Mouse (Mus musculus): ENCODE data around the gene Otogl.

The Otogl gene

DNA sequence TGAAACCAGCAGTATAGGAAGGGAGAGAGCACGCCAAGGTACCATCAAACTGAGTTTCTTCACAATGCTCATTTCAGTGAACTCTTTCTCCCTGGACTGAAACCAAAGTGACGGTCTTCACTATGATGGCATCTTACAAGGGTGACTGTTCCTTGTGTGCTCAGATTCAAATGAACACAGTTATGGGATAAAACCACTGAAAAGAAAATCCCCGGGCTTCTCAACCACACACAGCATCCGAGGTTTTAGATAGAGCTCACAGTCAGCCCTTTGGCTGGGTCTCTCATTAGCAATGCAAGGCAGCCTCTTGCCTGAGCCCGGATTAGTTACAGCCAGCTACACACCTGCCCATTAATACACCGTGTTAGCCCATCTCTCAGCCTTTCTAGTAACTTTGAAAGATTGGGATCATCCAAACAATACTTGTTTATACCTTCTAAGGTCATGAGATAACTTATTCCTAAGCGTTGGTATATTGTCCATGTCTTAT is at the start of gene Otogl:
Gene Otogl, minus strand, starts transcription at position 51 of the 490 bp plus-strand sequence.
- no peak for DNase-seq

DNA sequence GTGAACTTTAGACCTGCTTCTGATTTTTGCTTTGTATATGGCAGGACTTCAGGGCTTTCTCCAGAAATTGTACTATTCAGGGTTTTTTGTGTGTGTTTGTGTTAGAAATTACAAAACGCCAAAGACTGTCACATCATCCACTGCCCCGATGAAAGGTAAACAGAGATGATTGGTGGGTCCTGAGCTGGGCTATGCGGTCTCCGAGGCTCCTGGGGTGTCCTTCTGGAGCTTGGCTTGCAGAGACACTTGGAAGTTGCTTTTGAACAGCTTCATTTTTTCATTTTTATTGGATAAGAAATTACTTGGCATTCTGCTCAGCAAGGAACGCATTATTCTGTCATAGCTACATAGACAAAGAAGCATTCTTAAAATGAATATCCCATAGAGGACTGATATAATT is 44.7 kb upstream of the Otogl start:
- no peak for DNase-seq

DNA sequence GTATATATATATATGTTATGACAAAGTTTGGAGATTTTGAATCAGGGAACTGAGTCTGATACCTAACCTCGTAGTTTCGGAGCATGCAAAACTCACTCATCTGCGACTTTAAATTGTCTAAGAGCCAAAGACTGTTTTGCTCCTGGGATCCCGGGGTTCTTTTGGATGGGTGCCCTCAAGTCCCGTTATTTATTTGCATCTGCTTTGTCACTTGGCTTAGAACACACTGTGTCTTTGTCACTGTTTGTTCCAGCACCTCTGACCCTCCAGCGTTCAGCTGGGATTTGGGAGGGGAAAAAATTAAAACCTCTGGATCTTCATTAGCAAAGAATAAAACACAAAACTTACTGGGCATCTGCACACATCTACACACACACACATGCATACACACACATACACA is 42.5 kb upstream of the Otogl start:
- DNase-seq: no peak

DNA sequence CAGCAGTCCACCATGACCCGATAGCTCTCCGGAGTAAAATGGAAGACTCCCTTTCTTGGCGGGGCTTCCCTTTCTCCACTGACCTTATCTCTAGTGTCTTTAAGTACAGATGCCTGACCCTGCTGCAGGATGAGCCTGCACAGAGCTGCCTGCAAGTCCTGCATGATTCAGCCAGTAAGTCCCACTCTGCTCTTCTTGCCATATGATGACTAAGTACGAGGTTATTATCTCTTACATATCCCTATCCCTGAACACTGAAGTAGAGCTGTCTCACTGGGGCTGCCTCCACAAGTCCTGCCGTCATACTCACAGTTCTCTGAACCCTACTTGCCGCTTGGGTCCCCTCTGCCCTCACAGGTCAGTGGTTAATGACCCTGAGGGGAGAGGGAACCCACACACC is 39.7 kb upstream of the Otogl start:
- DNase-seq: no peak

DNA sequence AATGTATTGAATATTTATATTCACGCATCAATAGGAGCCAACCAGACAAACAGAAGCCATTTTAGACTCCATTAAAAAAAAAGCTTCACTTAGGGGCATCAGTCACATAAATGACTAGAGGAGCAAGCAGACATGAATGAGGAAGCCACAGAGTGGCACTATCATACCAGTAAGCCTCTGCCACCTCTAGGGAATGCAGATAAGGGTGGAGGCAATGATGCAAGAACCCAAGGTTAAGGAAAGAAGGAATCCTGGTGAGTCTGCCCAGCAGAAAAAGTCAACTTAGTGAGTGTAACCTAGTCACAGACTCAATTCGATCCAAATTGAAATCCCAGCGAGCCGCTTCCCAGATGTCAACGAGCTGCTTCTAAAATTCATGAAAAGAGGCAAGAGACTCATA is 38.0 kb upstream of the Otogl start:
- DNase-seq: no peak

DNA sequence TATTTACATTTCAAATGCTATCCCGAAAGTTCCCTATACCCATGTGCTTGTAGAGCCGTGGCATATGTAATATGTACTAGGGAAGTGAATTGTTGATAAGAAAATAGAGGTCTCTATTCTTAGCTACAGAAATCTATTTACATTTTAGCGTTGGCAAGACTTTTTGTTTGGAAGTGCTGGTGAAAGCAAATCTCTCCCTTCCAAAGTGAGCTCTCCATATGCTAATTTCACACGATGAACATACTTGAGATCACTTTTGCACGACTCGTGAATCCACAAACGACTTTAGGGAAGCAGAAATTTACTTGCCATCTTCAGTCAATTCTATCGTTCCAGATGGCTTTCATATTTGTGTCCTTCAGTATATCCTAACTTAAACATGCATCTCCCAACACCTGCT is 36.7 kb upstream of the Otogl start:
- DNase-seq: no peak

DNA sequence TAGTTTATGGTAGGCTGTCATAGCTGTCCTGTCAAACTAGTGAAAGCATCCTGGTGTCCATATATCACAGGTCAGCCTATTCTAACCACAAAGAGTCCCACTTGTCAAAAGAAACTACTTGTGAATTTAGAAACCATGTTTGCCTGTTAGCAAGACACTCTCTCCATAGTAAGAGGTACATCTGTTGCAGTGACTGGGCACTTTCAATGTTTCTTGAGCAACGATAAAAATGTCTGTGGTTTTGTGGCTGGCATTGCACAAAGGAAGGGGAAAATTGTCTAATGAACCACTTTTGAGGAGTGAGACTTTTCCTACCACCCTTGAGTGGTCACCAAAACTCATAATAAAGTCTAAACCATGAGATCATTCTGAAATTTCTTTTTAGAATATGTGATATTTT is 36.1 kb upstream of the Otogl start:
- DNase-seq: no peak

DNA sequence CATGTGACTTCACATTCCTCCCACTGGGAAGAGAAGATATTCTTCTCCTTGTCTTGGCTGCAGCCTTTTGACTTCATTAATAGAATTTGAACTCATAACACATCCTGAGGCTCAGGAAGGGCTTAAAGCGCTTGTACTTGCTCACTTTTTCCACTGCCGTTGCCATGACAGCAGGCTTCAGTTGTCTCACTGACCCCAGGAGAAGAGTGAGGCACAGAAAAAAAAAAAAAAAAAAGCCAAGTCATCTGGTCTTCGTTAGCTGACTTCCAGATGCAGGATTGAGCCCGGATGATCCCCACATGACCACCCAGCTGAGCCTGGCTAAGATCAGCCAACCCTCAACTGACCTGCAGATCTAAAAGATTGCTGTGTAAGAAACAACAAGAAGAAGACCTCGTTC is 34.4 kb upstream of the Otogl start:
- DNase-seq: no peak

DNA sequence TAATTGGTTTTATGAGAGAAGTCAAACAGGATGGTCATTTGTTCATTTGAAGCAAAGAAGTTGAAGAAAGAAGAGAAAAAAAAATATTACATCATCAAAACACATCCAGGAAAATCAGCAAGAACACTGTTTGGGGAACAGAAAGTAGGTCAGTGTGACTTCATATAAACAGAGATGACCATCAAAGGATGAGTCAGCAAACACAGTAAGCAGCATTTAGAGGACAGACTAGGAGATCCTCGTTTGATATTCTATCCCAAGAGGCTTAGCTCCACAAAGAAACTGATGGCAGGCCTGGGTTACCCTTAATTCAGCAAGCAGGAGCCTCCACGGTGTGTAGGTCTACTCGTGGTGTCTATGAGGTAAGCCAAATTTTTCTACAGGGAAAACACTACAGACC is 31.9 kb upstream of the Otogl start:
- no peak for DNase-seq

DNA sequence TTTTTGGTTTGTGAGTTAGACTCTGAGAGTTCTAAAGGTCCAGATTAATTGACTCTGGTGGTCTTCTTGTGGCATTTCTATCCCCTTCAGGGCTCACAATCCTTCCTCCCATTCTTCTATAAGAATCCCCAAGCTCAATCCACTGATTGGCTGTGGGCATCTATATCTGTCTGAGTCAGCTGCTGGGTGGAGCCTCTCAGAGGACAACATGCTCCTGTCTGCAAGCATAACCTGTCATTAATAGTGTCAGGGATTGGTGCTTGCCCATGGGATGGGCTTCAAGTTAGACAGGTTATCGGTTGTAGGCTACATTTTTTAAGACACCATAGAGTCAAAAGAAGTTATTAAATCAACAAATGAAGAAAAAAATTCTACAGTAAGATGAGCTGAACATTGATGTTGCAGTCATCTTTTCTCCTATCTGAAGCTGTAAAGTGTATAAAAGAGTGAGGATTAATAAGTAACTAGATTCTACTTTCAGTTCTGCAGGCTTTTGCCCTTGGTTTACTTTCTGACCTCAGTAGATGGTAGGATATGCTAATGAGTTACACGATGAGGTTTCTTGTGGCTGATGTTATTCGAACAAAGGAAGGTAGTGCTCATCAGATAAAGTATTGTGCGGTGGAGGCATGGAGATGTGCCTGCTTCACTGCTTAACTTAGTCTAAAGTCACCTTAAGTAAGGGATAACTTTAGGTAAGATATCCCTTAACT is 29.4 kb upstream of the Otogl start:
- DNase-seq: no peak

DNA sequence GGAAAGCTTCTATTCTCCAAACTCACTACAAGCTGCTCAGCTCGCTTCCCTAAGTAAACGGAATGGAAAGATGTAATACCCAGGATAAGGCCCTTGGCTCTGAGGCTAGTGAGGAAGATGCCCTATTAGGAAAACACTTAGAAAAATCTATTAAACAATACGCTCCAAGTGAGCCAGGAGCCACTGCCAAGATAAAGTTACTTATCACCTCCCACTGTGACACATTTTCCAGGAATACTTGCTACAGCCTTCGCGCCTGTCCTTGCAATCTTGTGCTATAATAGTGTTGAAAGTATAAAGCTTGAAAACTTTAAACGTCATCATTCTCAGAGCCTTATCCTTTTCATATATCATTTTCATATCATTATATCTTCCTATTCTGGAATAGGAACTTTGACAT is 28.4 kb upstream of the Otogl start:
- no peak for DNase-seq

DNA sequence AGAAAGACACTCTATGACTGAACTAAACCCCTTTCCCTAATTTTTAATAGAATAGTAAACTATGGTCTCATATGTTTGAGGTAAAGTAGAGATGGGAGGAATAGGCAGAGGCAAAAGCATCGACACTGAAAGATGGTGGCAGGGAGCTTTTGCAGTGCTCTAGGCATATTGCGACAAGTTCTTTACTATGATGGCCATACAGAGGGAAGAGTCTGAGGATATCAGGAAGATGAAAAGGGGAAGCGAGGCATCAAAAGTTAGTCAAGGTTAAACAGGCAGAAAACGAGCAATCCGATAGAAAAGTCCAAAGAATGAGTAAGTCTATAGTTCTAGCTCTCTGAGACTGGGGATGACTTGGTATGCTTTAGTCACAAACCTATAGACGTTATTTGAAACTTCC is 27.9 kb upstream of the Otogl start:
- DNase-seq: no peak

DNA sequence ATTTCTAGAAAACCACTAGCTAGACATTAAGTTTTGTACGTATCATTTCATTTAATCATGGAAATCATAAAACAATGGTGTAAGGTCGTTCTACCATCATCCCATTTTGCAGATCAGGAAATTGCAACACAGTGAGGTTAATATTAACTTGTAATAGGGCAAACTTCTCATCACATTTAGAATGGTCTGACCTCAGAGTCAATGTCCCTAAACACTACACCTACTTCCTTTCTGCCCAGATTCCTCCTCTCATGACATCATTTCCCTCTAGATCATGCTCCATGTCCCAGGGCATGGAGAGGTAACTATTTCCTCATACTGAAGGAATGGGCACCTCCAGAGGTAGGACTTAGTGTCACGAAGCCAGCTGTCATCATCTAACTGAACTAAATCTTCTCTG is 22.1 kb upstream of the Otogl start:
- DNase-seq: no peak

DNA sequence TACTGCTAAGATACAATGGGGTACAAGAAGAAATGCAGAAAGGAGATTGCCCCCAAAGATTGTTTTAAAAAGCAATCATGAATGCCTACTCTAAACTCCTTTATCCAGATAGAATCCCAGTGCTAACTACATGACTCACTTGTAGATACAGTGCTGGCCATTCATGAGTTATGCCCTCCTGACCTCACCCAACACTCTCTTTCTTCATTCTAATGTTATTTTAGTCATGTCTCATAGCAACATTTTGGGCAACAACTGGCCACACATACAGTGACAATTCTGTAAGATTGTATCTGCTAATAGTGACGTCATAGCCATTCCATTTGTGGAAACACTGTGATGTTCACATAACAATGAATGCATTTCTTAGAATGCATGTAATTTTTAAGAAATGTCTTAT is 21.6 kb upstream of the Otogl start:
- DNase-seq: no peak

DNA sequence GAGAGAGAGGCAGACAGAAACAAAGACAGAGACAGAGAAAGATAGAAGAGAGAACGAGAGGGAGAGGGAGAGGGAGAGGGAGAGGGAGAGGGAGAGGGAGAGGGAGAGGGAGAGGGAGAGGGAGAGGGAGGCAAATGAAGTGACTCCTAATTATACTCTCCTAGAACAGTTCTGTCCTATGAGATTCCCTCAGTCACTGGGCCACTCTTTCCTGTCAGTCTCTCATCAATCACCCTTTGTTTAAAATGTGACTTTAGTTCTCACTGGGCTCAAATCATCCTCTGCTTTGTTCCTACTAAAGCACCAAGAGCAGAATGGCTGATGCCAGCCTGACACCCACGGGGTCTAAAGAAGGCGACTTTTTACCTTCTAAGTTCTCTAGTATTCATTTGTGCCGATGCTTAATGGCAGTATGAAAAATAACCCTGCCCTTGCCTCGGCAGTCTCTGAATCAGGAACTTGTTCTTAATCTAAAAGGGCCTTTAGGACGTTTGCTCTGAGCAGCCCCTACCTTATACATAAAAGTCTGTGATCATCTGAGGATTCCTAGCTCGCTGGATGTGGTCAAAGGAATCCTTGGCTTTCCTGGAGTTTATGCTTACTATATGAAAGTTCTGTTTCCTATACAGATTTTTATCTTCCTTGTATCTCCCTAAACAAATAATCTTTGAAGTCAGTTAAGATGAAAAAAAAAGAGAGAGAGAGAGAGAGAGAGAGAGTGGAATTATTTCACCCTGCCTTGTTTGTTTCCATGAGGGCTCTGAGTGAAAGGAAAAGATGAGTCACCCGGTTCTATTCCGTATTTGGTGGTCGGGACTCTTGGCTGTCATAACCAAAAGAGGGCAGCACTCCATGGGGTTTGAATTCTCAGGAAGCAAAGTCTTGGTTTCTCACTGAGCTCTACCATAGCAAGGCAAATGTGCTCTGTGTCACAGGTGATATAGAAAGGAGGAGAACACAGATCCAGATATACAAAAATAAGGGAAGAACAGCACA is 20.2 kb upstream of the Otogl start:
- DNase-seq: peak in 1 of 2 experiments; percentile 19

DNA sequence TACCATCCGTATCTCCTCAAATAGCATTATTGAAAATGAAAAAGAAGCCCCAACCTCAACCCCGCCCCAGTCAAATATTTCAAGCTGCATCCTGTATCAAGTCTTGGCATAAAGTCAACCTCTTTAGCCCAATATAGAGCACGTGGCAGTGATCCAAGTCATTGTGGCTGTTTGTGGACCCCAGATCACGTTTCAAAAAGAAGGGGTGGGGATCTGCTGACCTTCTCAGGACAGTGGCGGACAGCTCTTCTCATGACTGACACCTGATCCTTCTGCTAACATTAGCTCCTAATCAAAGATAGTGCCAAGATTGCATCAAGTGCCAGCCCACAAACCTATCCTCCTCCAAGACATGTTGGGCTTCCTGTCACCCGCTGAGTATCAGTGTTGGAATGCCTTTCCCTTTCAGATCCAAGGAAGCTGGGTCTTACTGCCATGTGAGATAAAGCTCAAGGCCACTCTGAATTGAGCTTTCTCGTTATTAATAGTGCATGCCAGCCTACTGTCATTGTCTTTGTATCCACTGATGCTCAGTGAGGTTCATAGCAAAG is 18.6 kb upstream of the Otogl start:
- DNase-seq: no peak

DNA sequence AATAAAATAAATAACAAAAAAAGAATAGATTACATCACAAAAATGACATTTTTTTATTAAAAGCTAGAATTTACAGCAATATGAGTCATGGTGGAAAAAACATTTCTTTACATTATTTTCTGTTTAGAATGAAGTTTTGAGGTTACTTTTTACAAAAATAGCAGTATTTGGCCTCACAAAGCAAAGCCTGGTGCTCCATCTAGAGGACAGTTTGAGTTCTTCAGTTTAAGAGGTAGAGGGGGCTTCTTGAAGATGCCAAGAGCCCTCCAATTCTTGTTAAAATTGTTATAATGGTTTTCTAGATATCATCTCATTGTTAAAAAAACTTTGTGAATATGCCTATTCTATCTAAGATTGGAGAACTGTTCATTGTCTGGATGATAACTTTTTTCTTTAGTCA is 13.4 kb upstream of the Otogl start:
- no peak for DNase-seq

DNA sequence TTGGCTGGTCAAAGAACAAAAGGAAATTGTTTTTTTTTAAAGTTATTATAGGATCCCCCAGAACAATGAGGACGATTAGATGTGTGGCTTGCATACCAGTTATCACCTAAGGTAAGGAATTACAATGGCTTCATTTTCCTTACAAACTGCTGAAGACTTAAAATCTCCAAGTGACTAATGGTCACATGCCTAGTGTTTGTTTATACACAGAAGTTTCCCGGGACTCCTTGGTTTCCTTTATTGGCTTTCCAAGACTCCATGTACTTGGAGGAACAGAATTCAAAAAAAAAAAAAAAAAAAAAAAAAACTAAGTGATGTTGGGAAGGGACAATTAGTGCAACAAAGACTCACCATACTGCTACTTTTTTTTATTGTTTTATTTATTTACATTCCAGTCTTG is 11.9 kb upstream of the Otogl start:
- DNase-seq: no peak

DNA sequence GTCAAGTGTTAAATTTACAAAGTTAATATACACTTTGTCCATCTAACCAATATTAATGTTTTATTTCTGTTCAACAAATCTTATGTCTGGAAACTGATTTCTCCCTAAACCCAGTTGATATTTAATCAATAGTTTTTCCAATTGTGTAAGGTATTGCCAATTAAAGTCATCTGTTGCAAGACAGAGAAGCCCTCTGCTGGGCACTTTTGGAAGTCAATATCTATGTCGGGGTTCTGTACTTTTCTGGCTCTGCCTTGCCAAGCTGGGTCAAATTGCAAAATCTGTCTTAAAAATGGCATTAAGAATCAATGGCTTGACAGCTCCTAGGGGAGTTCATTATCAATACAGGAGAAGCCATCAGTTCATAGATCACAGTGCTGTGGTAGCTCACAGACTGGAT is 10.8 kb upstream of the Otogl start:
- DNase-seq: no peak

DNA sequence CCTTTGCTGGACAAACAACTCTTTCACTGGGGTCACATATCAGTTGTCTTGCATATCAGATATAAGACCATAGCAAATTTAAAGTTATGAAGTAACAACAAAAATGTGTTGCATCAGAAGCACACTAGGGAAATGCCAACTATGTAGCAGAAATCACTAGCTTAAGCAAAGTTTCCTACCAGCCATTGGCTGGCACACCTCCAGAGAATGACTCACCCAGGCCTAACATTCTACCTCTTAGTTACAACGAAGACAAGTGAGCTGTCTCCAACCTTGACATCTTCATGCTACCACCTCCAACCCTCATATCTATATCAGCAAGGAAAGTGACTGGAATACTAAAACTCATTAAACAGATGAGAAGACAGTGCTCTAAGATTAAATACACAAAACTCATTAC is 9.6 kb upstream of the Otogl start:
- no peak for DNase-seq

DNA sequence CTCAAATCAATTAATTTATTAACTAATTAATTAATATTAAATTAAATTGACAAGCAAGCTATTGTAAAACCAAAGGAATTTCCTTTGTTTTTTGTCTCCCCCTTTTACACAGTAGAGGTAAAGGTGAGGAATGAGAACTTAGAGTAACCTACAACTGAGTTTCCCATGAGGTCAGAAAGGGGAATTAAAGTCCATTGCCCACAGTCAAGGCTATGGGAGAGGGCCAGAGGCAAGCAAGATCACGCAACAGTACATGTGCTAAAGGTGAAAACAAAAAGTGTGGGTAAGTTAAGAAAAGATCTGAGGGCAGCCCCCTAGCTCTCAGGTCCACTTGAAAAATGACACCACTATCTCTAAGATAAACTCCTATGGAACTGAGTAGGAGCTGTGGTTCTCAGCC is 9.2 kb upstream of the Otogl start:
- no peak for DNase-seq

DNA sequence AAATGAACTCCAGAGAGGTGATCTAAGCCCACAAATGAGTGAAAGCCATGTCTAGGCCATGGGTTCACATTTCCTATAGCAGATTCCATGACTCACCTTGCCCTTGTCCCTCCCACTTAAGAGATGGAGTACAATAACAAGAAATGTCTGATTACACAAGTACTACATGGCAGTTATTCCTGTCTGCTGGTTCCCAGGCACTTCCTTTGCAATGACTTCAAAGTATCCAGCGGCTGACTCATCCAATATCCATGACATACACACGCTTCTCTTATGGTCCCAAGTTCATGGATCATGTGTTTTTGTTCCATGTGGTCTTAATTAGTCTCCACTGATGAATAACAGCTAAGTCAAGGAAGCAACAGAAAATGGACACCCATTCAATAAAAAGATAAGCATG is 1.1 kb upstream of the Otogl start:
- no peak for DNase-seq

DNA sequence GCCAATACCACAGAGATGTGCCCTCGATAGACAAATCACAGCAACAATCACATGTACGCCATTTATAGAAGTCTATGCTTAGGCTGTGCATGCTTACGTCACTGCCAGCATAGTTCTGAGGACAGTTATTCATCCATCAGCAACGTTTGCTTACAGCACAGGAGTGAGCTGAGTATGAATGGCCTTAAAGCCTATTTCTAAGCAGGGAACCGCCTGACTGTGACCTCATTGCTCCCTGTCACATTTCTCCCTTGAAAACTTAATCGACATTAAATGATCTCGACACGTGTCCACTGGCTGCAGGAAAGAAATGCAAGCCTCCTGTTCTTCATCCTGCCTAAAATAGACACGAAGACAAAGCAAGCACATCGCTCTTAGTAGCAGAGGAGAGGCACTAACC is 5.5 kb downstream of the Otogl start:
- no peak for DNase-seq

Measured in cerebellum, postnatal 25 days (tissue).